Mouse (Mus musculus): ENCODE data around the gene Acss1. TPM values are rescaled to one million over a fixed set of nuclear protein-coding genes. Genes with fewer than 3 reads are reported as not detected.

Acss1 gene
- polyA plus RNA-seq, 1 experiment from 2014 or later: 10.0 TPM

- H3K36me3 ChIP-seq (replicated peaks; ENCODE audit: control insufficient read depth, insufficient read depth, low read depth, low read length): no peaks in the 10 kb centered on the region
- no peak for ATAC-seq (replicated peaks; ENCODE audit: insufficient number of reproducible peaks, low FRiP score, low TSS enrichment, low read depth)
- WGBS: 83% methylated on average over 1 of the region's 1 CpGs
- no peak for DNase-seq (ENCODE audit: low spot score)
- H3K27me3 ChIP-seq (ENCODE audit: control insufficient read depth, insufficient read depth, low read length): peaks cover 8% of the 10 kb centered on the region; the same call in 1 of the 2 replicates
- no peak overlapping the region for H3K9ac ChIP-seq (replicated peaks; ENCODE audit: low read length)
- H3K4me1 ChIP-seq (ENCODE audit: control insufficient read depth, insufficient read depth, low read length): no peaks in the 10 kb centered on the region
- no peak overlapping the region for H3K27ac ChIP-seq (replicated peaks; ENCODE audit: low read depth, low read length)
- H3K4me3 ChIP-seq (ENCODE audit: low read depth, low read length): no peak overlapping the region
- H3K4me2 ChIP-seq (ENCODE audit: low read depth, low read length): no peak overlapping the region
- H3K9me3 ChIP-seq (replicated peaks; ENCODE audit: control insufficient read depth, low read length): no peaks in the 10 kb centered on the region
Measured at GRCm38 (mm10) chr2:150670926-150671325, 2.6 kb upstream of the Acss1 start.

- Histone ChIP-seq H3K9ac (replicated peaks; ENCODE audit: low read length) (no peak overlapping the region), H3K4me1 (ENCODE audit: control insufficient read depth, insufficient read depth, low read length) (no peaks in the 10 kb centered on the region), H3K27me3 (ENCODE audit: control insufficient read depth, insufficient read depth, low read length) (peaks cover 8% of the 10 kb centered on the region; the same call in 1 of the 2 replicates), H3K27ac (replicated peaks; ENCODE audit: low read depth, low read length) (no peak overlapping the region), H3K9me3 (replicated peaks; ENCODE audit: control insufficient read depth, low read length) (no peaks in the 10 kb centered on the region), H3K36me3 (replicated peaks; ENCODE audit: control insufficient read depth, insufficient read depth, low read depth, low read length) (no peaks in the 10 kb centered on the region), H3K4me3 (ENCODE audit: low read depth, low read length) (no peak overlapping the region), H3K4me2 (ENCODE audit: low read depth, low read length) (no peak overlapping the region)
- ATAC-seq (replicated peaks; ENCODE audit: insufficient number of reproducible peaks, low FRiP score, low TSS enrichment, low read depth) (no peak), DNase-seq (ENCODE audit: low spot score) (no peak)
- 71% methylated on average over 2 of the region's 2 CpGs for WGBS
Measured at GRCm38 (mm10) chr2:150669454-150670045, 1.2 kb upstream of the Acss1 start.

DNA sequence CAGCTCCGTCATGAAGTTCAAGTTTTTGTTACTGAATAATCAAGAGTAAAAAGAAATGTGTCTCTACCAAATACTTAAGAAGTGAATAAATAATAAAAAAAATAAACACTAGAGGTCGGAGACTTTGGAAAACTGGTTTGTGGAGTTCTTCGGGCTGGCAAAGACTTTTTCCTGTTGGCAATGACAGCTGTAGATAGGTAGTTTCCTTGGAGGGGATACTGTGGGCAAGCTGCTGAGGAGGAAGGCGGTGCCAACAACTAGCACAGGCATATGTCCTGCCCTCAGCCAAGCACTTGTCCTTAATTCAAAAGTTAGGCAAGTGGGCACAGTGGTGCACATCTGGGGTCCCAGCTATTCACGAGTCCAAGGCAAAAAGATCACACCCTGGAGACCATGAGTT, 656 bp upstream of the Acss1 start:
- no peak overlapping the region for H3K9ac ChIP-seq (replicated peaks; ENCODE audit: low read length)
- no peaks in the 10 kb centered on the region for H3K9me3 ChIP-seq (replicated peaks; ENCODE audit: control insufficient read depth, low read length)
- no peaks in the 10 kb centered on the region for H3K36me3 ChIP-seq (replicated peaks; ENCODE audit: control insufficient read depth, insufficient read depth, low read depth, low read length)
- H3K4me1 ChIP-seq (ENCODE audit: control insufficient read depth, insufficient read depth, low read length): no peaks in the 10 kb centered on the region
- no peak for ATAC-seq (replicated peaks; ENCODE audit: insufficient number of reproducible peaks, low FRiP score, low TSS enrichment, low read depth)
- DNase-seq (ENCODE audit: low spot score): no peak
- H3K4me3 ChIP-seq (ENCODE audit: low read depth, low read length): no peak overlapping the region
- no peak overlapping the region for H3K4me2 ChIP-seq (ENCODE audit: low read depth, low read length)
- no peak overlapping the region for H3K27ac ChIP-seq (replicated peaks; ENCODE audit: low read depth, low read length)
- WGBS: 81% methylated on average over 5 of the region's 5 CpGs
- peaks cover 8% of the 10 kb centered on the region; the same call in 1 of the 2 replicates for H3K27me3 ChIP-seq (ENCODE audit: control insufficient read depth, insufficient read depth, low read length)

DNA sequence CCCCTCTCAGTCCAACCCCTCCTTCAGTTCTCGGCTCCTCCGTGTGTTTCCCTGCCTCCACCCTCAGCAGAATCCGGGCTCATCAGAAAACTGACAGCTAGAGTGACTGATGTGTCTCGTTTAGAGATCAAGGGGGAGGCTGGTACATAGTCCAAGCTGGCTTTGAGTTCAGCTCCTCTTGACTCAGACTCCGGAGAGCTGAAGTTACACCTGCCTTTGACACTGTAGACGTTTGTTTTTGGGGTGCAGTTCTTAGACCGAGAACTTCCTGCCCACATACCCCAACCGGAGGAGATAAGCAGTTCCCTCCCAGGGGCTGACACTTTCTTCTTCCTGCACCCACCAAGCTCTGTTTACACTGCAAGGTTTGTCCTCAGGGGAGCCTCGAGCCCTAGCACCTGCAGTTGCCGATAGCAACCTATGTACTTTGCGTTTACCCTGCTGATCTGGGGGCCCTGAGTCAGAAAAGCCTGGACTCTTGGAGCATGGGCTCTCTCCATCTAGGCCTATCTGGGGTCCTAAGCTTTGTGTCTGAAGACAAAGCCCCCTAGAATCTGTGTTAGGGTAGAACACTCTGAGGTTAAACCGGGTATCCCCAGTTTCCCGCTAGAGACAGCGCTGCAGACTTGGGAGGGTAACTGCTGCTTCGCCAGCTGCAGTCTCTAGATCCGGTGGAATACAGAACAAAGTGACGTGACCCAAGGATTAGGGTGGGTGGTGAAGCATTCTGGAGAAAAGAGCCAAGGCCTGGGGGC, 1.1 kb downstream of the Acss1 start:
- DNase-seq (ENCODE audit: low spot score): peak; percentile 30
- no peaks in the 10 kb centered on the region for H3K9me3 ChIP-seq (replicated peaks; ENCODE audit: control insufficient read depth, low read length)
- H3K4me1 ChIP-seq (ENCODE audit: control insufficient read depth, insufficient read depth, low read length): no peaks in the 10 kb centered on the region
- ATAC-seq (replicated peaks; ENCODE audit: insufficient number of reproducible peaks, low FRiP score, low TSS enrichment, low read depth): peak; percentile 5; the same call in 1 of the 2 replicates
- H3K27me3 ChIP-seq (ENCODE audit: control insufficient read depth, insufficient read depth, low read length): peaks cover 8% of the 10 kb centered on the region; the same call in 1 of the 2 replicates
- no peaks in the 10 kb centered on the region for H3K36me3 ChIP-seq (replicated peaks; ENCODE audit: control insufficient read depth, insufficient read depth, low read depth, low read length)
- H3K9ac ChIP-seq (replicated peaks; ENCODE audit: low read length): peak overlapping the region; percentile 64
- peak overlapping the region; percentile 63 for H3K4me3 ChIP-seq (ENCODE audit: low read depth, low read length)
- H3K27ac ChIP-seq (replicated peaks; ENCODE audit: low read depth, low read length): no peak overlapping the region
- peak overlapping the region; percentile 88 for H3K4me2 ChIP-seq (ENCODE audit: low read depth, low read length)
- 3% methylated on average over 17 of the region's 17 CpGs for WGBS

- H3K4me2 ChIP-seq (ENCODE audit: low read depth, low read length): peak overlapping the region; percentile 25
- H3K9me3 ChIP-seq (replicated peaks; ENCODE audit: control insufficient read depth, low read length): no peaks in the 10 kb centered on the region
- ATAC-seq (replicated peaks; ENCODE audit: insufficient number of reproducible peaks, low FRiP score, low TSS enrichment, low read depth): 0 out of 2 replicates have a peak, but pooled peaks have one; percentile 11
- DNase-seq (ENCODE audit: low spot score): no peak
- H3K9ac ChIP-seq (replicated peaks; ENCODE audit: low read length): no peak overlapping the region
- peaks cover 8% of the 10 kb centered on the region; the same call in 1 of the 2 replicates for H3K27me3 ChIP-seq (ENCODE audit: control insufficient read depth, insufficient read depth, low read length)
- no peaks in the 10 kb centered on the region for H3K4me1 ChIP-seq (ENCODE audit: control insufficient read depth, insufficient read depth, low read length)
- H3K27ac ChIP-seq (replicated peaks; ENCODE audit: low read depth, low read length): no peak overlapping the region
- H3K36me3 ChIP-seq (replicated peaks; ENCODE audit: control insufficient read depth, insufficient read depth, low read depth, low read length): no peaks in the 10 kb centered on the region
- peak overlapping the region; percentile 63; the same call in 1 of the 2 replicates for H3K4me3 ChIP-seq (ENCODE audit: low read depth, low read length)
- 51% methylated on average over 7 of the region's 7 CpGs for WGBS
Measured at GRCm38 (mm10) chr2:150666723-150667064, 1.6 kb downstream of the Acss1 start.

DNA sequence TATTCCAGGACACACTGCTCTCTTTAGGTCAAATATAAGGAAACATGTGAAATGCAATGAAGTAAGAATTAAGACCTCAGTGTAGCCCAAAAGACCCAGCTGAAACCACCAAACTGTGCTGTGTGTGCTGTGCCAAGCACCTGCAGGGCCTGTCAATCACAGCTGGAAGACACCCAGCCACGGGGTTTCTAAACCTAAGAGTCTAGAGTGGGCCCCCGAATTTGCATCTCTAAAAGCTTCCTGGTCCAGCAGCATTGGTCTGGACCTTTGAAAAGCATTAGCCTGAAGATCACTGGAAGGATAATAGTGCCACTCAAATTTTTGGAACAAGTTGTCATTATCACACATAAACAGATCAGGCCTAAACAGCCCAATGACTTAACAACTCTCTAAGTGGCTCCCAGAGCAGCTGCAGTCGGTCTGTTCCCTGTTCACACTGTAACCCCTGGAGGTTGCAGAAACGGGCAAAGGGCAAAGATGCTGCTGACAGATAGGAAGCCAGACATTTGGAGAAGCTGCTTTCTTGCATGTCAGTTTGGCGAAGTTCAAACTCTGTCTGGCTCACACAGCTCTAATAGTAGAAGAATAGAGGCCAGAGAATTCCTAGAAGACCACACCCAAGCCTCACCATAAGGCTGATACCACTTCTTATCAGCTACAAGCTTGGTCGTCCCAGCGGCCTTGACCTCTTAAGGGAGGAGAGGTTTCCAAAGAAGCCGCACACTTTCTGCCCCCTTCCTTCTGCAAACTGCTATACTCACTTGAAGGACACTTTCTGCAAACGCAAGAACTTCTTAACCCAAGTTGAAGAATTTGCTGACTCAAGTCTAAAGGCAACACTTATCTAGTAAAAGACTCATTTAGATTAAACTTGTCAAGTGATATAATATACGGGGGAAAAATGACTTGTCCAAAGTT, 2.5 kb downstream of the Acss1 start:
- WGBS: 58% methylated on average over 10 of the region's 10 CpGs
- Histone ChIP-seq H3K9ac (replicated peaks; ENCODE audit: low read length) (no peak overlapping the region), H3K27ac (replicated peaks; ENCODE audit: low read depth, low read length) (no peak overlapping the region), H3K27me3 (ENCODE audit: control insufficient read depth, insufficient read depth, low read length) (peaks cover 8% of the 10 kb centered on the region; the same call in 1 of the 2 replicates), H3K9me3 (replicated peaks; ENCODE audit: control insufficient read depth, low read length) (no peaks in the 10 kb centered on the region), H3K36me3 (replicated peaks; ENCODE audit: control insufficient read depth, insufficient read depth, low read depth, low read length) (no peaks in the 10 kb centered on the region), H3K4me1 (ENCODE audit: control insufficient read depth, insufficient read depth, low read length) (no peaks in the 10 kb centered on the region), H3K4me3 (ENCODE audit: low read depth, low read length) (no peak overlapping the region), H3K4me2 (ENCODE audit: low read depth, low read length) (no peak overlapping the region)
- ATAC-seq (replicated peaks; ENCODE audit: insufficient number of reproducible peaks, low FRiP score, low TSS enrichment, low read depth) (no peak), DNase-seq (ENCODE audit: low spot score) (no peak)

- DNase-seq (ENCODE audit: low spot score): no peak
- no peak for ATAC-seq (replicated peaks; ENCODE audit: insufficient number of reproducible peaks, low FRiP score, low TSS enrichment, low read depth)
- H3K4me2 ChIP-seq (ENCODE audit: low read depth, low read length): no peak overlapping the region
- no peak overlapping the region for H3K27ac ChIP-seq (replicated peaks; ENCODE audit: low read depth, low read length)
- H3K9me3 ChIP-seq (replicated peaks; ENCODE audit: control insufficient read depth, low read length): no peaks in the 10 kb centered on the region
- no peaks in the 10 kb centered on the region for H3K4me1 ChIP-seq (ENCODE audit: control insufficient read depth, insufficient read depth, low read length)
- 70% methylated on average over 2 of the region's 2 CpGs for WGBS
- no peak overlapping the region for H3K9ac ChIP-seq (replicated peaks; ENCODE audit: low read length)
- H3K36me3 ChIP-seq (replicated peaks; ENCODE audit: control insufficient read depth, insufficient read depth, low read depth, low read length): no peaks in the 10 kb centered on the region
- no peak overlapping the region for H3K4me3 ChIP-seq (ENCODE audit: low read depth, low read length)
- peaks cover 8% of the 10 kb centered on the region; the same call in 1 of the 2 replicates for H3K27me3 ChIP-seq (ENCODE audit: control insufficient read depth, insufficient read depth, low read length)
Measured at GRCm38 (mm10) chr2:150665006-150665405, 3.3 kb downstream of the Acss1 start.
